Mouse (Mus musculus) thymus, adult 2 months (tissue): ENCODE results near the gene Fam47e. TPM values are rescaled to one million over a fixed set of nuclear protein-coding genes. Genes with fewer than 3 reads are reported as not detected.

Experiments
- DNase-seq: peaks from one replicate; pipeline ENCODE4 v3.0.0; 2021
- H3K27ac ChIP-seq: fragments of 200-500 bp; 2 replicates; pipeline ENCODE4 v1.5.1; 2012; ENCODE audit warnings: low read length, control low read depth; ENCODE audit not compliant: control insufficient read depth, insufficient read depth
- H3K27me3 ChIP-seq: fragments of 200-500 bp; 2 replicates; pipeline ENCODE4 v1.6.1; 2012; ENCODE audit warnings: mild to moderate bottlenecking, low read length, moderate library complexity, mixed read lengths; ENCODE audit not compliant: control insufficient read depth, insufficient read depth
- H3K36me3 ChIP-seq: fragments of 200-500 bp; 2 replicates; pipeline ENCODE4 v1.6.1; 2012; ENCODE audit warnings: mild to moderate bottlenecking, low read length, moderate library complexity; ENCODE audit not compliant: control insufficient read depth, insufficient read depth
- H3K4me1 ChIP-seq: fragments of 200-500 bp; replicated peaks from 2 replicates; pipeline ENCODE4 v1.6.1; 2012; ENCODE audit warnings: low read length; ENCODE audit not compliant: control insufficient read depth, insufficient read depth
- H3K4me3 ChIP-seq: fragments of 200-500 bp; 2 replicates; pipeline ENCODE4 v1.5.1; 2012; ENCODE audit warnings: mild to moderate bottlenecking, low read length, control low read depth, moderate library complexity; ENCODE audit not compliant: control insufficient read depth, insufficient read depth
- CTCF ChIP-seq: fragments of 200-500 bp; IDR thresholded peaks from 2 replicates; pipeline ENCODE4 v1.5.1; 2012; ENCODE audit warnings: mild to moderate bottlenecking, control low read depth, low read length, moderate library complexity, borderline replicate concordance; ENCODE audit not compliant: control insufficient read depth, poor library complexity, insufficient read depth; ENCODE audit errors: extremely low read depth
- POLR2A ChIP-seq: fragments of 200-500 bp; IDR thresholded peaks from 2 replicates; pipeline ENCODE4 v1.6.1; 2012; ENCODE audit warnings: mild to moderate bottlenecking, low read length, control low read depth, moderate library complexity; ENCODE audit not compliant: control insufficient read depth, poor library complexity, insufficient read depth; ENCODE audit errors: extremely low read depth
- WGBS: fragments of 180-500 bp; shearing (Covaris S2); methylation state at CpG from one replicate; pipeline ENCODE4 v1.1.7; 2018; 5-methylcytosine and 5-hydroxymethylcytosine counted together
- polyA plus RNA-seq: library from polyadenylated mRNA; depleted of rRNA; stranded (reverse); fragments of >200 nt; gene quantifications from 2 replicates; pipeline ENCODE4 v1.2.3, GENCODE M21; 2012

The Fam47e gene
- polyA plus RNA-seq, 1 experiment = not detected

GRCm38 (mm10) chr5:92560201-92560600 lies 5.3 kb downstream of the Fam47e start:
- Histone ChIP-seq H3K4me1 (no peaks in the 10 kb centered on the region), H3K27ac (no peak overlapping the region), H3K4me3 (no peak overlapping the region), H3K27me3 (no peaks in the 10 kb centered on the region), H3K36me3 (no peaks in the 10 kb centered on the region)
- no peak for TF ChIP-seq CTCF
- no peak for TF ChIP-seq POLR2A
- DNase-seq = no peak
- WGBS = 95% methylated on average over 2 of the region's 2 CpGs

- WGBS = 90% methylated on average over 13 of the region's 13 CpGs
- no peaks in the 10 kb centered on the region for H3K4me1 ChIP-seq
- no peak overlapping the region for H3K4me3 ChIP-seq
- DNase-seq = no peak
- TF ChIP-seq POLR2A (no peak), CTCF (no peak)
- H3K36me3 ChIP-seq = no peaks in the 10 kb centered on the region
- H3K27ac ChIP-seq = no peak overlapping the region
- no peaks in the 10 kb centered on the region for H3K27me3 ChIP-seq
Observed at GRCm38 (mm10) chr5:92562002-92562401, 7.1 kb downstream of the Fam47e start.

DNA sequence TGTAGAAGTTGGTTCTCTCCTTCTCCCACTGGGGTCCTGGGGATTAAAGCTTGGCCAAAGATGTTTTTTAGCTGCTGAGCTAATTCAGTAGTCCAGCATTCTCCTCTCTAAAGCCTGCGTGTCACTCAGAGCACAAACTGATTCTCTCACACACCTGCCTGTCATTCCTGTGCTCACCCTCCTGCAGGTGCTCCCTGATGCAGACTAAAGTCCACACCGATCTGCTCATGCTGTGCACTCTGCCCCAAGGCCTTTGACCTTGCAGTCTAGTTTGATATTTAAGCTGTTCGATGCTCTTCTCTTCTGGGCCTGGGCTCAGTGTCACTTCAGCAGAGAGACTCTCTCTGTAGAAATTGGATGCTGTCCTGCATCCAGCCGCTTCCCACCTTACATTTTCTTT lies 16.4 kb downstream of the Fam47e start:
- TF ChIP-seq POLR2A = no peak
- TF ChIP-seq CTCF = no peak
- Histone ChIP-seq H3K4me1 (no peaks in the 10 kb centered on the region), H3K36me3 (no peaks in the 10 kb centered on the region), H3K27me3 (no peaks in the 10 kb centered on the region), H3K27ac (no peak overlapping the region), H3K4me3 (no peak overlapping the region)
- DNase-seq = no peak
- 98% methylated on average over 4 of the region's 4 CpGs for WGBS

DNA sequence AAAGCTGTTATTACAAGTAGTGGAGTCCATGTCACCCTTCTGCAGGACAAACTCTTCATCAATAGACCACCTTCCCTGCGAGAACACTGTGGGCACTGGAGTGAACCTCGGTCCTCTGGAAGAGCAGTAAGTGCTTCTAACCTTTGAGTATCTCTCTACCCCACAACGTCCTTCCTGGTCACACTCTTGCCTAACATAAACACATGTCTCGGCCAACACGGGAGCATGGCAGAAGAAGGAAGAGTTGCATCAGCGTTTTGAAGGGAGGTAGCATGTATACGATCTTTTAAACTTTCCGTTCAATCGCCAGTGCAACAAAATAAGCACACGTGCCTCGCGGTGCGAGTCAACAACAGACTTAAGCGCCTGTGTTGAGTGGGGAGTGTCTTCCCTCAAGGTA lies 24.7 kb downstream of the Fam47e start:
- no peaks in the 10 kb centered on the region for H3K27me3 ChIP-seq
- H3K27ac ChIP-seq = no peak overlapping the region
- DNase-seq = no peak
- 85% methylated on average over 14 of the region's 14 CpGs for WGBS
- H3K4me3 ChIP-seq = no peak overlapping the region
- no peak for TF ChIP-seq POLR2A
- no peak for TF ChIP-seq CTCF
- no peaks in the 10 kb centered on the region for H3K4me1 ChIP-seq
- no peaks in the 10 kb centered on the region for H3K36me3 ChIP-seq

GRCm38 (mm10) chr5:92585932-92586331 lies 31.1 kb downstream of the Fam47e start:
- no peak for DNase-seq
- H3K27me3 ChIP-seq = no peaks in the 10 kb centered on the region
- 82% methylated on average over 10 of the region's 10 CpGs for WGBS
- H3K27ac ChIP-seq = no peak overlapping the region
- H3K36me3 ChIP-seq = no peaks in the 10 kb centered on the region
- no peak for TF ChIP-seq CTCF
- no peak for TF ChIP-seq POLR2A
- H3K4me1 ChIP-seq = no peaks in the 10 kb centered on the region
- no peak overlapping the region for H3K4me3 ChIP-seq

- no peak overlapping the region for H3K4me3 ChIP-seq
- no peaks in the 10 kb centered on the region for H3K27me3 ChIP-seq
- H3K27ac ChIP-seq = no peak overlapping the region
- H3K36me3 ChIP-seq = no peaks in the 10 kb centered on the region
- no peak for DNase-seq
- 91% methylated on average over 5 of the region's 5 CpGs for WGBS
- no peaks in the 10 kb centered on the region for H3K4me1 ChIP-seq
- TF ChIP-seq POLR2A (no peak), CTCF (no peak)
Observed at GRCm38 (mm10) chr5:92595026-92595425, 40.2 kb downstream of the Fam47e start.

- 90% methylated on average over 8 of the region's 8 CpGs for WGBS
- no peaks in the 10 kb centered on the region for H3K4me1 ChIP-seq
Observed at GRCm38 (mm10) chr5:92596865-92597264, 42.0 kb downstream of the Fam47e start.

More at GRCm38 (mm10) chr5:92596865-92597264, 42.0 kb downstream of the Fam47e start:
- H3K36me3 ChIP-seq = no peaks in the 10 kb centered on the region
- no peak for TF ChIP-seq POLR2A
- no peaks in the 10 kb centered on the region for H3K27me3 ChIP-seq
- H3K4me3 ChIP-seq = no peak overlapping the region
- no peak overlapping the region for H3K27ac ChIP-seq
- DNase-seq = no peak
